Mouse (Mus musculus) ES-E14 (cell line): ENCODE results near the gene Svep1. TPM values are rescaled to one million over a fixed set of nuclear protein-coding genes. Genes with fewer than 3 reads are reported as not detected.

ENCODE experiments used
- DNase-seq: peaks from one replicate; pipeline ENCODE4 v3.0.0-alpha.2; 2013; ENCODE audit warnings: low read depth, low spot score
- H3K27ac ChIP-seq: 2 replicates; pipeline ENCODE4 v1.5.1; 2012; ENCODE audit warnings: low read depth, mild to moderate bottlenecking, low read length, moderate library complexity, mixed read lengths; ENCODE audit not compliant: poor library complexity, insufficient read depth, severe bottlenecking
- H3K36me3 ChIP-seq: 2 replicates; pipeline ENCODE4 v1.6.1; 2012; ENCODE audit warnings: mild to moderate bottlenecking, low read length, moderate library complexity, mixed read lengths; ENCODE audit not compliant: control insufficient read depth, poor library complexity, insufficient read depth, severe bottlenecking
- H3K4me1 ChIP-seq, 2 experiments: fragments of 150-350 bp in 1 of 2; sonication (generic) in 1 of 2; 2 replicates each; pipeline ENCODE4 v1.6.1; 2012; ENCODE audit warnings: low read length in 2 of 2, mild to moderate bottlenecking in 1 of 2, mixed read lengths in 1 of 2; ENCODE audit not compliant: control insufficient read depth in 2 of 2, insufficient read depth in 2 of 2, poor library complexity in 1 of 2
- H3K4me3 ChIP-seq, 2 experiments: fragments of 150-350 bp in 1 of 2; sonication (generic) in 1 of 2; 2 replicates each; pipeline ENCODE4 v1.5.1; 2012; ENCODE audit warnings: low read length in 2 of 2, low read depth in 1 of 2, mild to moderate bottlenecking in 1 of 2, mixed read lengths in 1 of 2; ENCODE audit not compliant: insufficient read depth in 1 of 2, poor library complexity in 1 of 2, severe bottlenecking in 1 of 2
- H3K9ac ChIP-seq: 2 replicates; pipeline ENCODE4 v1.6.1; 2012; ENCODE audit warnings: low read depth, mild to moderate bottlenecking, low read length, mixed read lengths; ENCODE audit not compliant: poor library complexity, insufficient read depth, severe bottlenecking
- H3K9me3 ChIP-seq: fragments of 150-350 bp; sonication (generic); 2 replicates; pipeline ENCODE4 v1.6.1; 2012; ENCODE audit warnings: low read depth, mild to moderate bottlenecking, low read length; ENCODE audit not compliant: control insufficient read depth, insufficient read depth
- CHD2 ChIP-seq: IDR thresholded peaks from 2 replicates; pipeline ENCODE4 v1.6.1; 2014; ENCODE audit warnings: mild to moderate bottlenecking, low read depth, low read length, inconsistent platforms
- HCFC1 ChIP-seq: IDR thresholded peaks from 2 replicates; pipeline ENCODE4 v1.6.1; 2012; ENCODE audit warnings: low read length, inconsistent platforms, borderline replicate concordance; ENCODE audit not compliant: insufficient read depth
- MAFK ChIP-seq: IDR thresholded peaks from 2 replicates; pipeline ENCODE4 v1.6.1; 2014; ENCODE audit warnings: mild to moderate bottlenecking, low read depth, low read length, inconsistent platforms; ENCODE audit not compliant: insufficient read depth
- ZC3H11A ChIP-seq: IDR thresholded peaks from 2 replicates; pipeline ENCODE4 v1.6.1; 2012; ENCODE audit warnings: low read depth, mild to moderate bottlenecking, inconsistent platforms, low read length, borderline replicate concordance
- ZNF384 ChIP-seq: IDR thresholded peaks from 2 replicates; pipeline ENCODE4 v1.6.1; 2012; ENCODE audit warnings: low read depth, low read length, inconsistent platforms
- in situ Hi-C, 2 experiments: fragments of 600-800 bp; cut with MboI; formaldehyde crosslinking; loops; one replicate each; pipeline ENCODE4 v1.15.1; 2025; ENCODE audit warnings: low sequenced_read_pairs in 2 of 2, inconsistent platforms in 1 of 2; ENCODE audit not compliant: unreplicated experiment in 2 of 2
- total RNA-seq: library from RNA; depleted of rRNA; stranded (reverse); fragments of 300-350 nt; gene quantifications from 2 replicates; pipeline ENCODE4 v1.2.3, GENCODE M21; 2012

The Svep1 gene
- total RNA-seq, 1 experiment: 0.22 TPM

DNA sequence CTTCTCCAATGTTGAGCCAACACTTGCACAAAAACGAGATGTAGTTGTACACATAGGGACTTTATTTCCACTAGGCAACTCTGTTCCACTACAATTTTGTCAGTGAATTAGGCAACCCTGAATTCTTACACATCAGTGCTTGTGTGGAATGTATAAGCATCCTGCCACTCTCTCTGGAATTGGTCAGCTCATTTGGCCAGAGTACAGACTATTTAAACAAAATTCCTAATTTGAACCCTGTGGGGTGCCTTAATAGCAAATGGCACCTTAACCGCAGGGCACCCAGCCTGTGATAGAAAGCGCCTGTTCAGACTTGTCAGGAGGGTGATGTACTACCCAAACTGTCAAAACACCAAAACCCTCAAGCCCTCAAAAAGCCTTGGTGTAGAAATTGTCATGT is 56.4 kb downstream of the Svep1 start:
- in situ Hi-C loops: no loop called here
- DNase-seq: no peak
- Histone ChIP-seq H3K9ac (no peak overlapping the region), H3K36me3 (no peaks in the 10 kb centered on the region), H3K27ac (no peak overlapping the region), H3K9me3 (no peaks in the 10 kb centered on the region), H3K4me3 (no peak overlapping the region), H3K4me1 (no peaks in the 10 kb centered on the region)
- TF ChIP-seq ZNF384 (no peak), ZC3H11A (no peak)

DNA sequence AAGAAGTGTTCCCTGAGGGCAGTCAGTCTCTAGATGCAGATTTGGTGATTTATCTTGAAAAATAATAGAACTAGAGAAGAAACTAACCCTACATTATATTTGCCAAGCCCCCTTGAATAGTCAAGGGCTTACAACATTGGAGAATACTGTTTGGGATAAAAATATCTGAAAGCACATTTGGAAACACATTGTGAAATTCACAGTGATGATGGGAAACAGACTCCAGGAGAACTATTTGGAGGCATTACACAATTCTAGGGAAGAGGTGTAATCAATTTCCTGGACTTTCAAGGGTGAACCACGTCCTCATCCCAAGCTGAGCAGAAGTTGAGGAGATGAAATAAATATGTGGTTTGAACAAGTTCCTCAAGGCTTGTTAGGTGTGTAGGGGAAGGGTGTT is 57.5 kb downstream of the Svep1 start:
- Histone ChIP-seq H3K4me3 (no peak overlapping the region), H3K36me3 (no peaks in the 10 kb centered on the region), H3K9me3 (no peaks in the 10 kb centered on the region), H3K9ac (no peak overlapping the region), H3K27ac (no peak overlapping the region), H3K4me1 (no peaks in the 10 kb centered on the region)
- in situ Hi-C loops: no loop called here
- TF ChIP-seq CHD2 (no peak), HCFC1 (no peak), ZNF384 (no peak), MAFK (no peak), ZC3H11A (no peak)
- no peak for DNase-seq

DNA sequence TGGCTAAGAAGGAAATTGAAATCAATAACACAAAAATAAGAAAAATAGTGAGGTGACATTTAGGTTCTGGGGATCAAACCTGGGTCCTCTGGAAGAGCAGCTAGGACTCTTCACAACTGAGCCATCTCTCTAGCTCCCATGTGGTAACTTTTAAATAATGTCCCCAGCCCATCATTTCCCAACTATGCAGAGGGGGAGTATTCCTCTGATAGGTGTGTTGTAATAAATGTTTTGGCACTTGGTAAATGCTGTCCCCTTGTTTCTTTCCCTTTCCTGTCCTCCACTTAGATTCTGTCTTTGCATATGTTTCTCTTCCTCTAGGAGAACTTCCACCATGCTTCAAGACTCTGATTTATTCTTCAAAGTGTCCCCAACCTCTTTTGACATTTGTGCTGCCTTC is 58.1 kb downstream of the Svep1 start:
- Histone ChIP-seq H3K9me3 (no peaks in the 10 kb centered on the region), H3K9ac (no peak overlapping the region), H3K4me3 (no peak overlapping the region), H3K4me1 (no peaks in the 10 kb centered on the region), H3K36me3 (no peaks in the 10 kb centered on the region), H3K27ac (no peak overlapping the region)
- TF ChIP-seq ZNF384: no peak
- no peak for TF ChIP-seq HCFC1
- TF ChIP-seq MAFK: no peak
- TF ChIP-seq ZC3H11A: no peak
- no peak for TF ChIP-seq CHD2
- no peak for DNase-seq
- in situ Hi-C loops: no loop called here

GRCm38 (mm10) chr4:58146676-58147075 is 60.0 kb downstream of the Svep1 start:
- Histone ChIP-seq H3K9ac (no peak overlapping the region), H3K4me1 (no peaks in the 10 kb centered on the region), H3K9me3 (no peaks in the 10 kb centered on the region), H3K4me3 (no peak overlapping the region), H3K27ac (no peak overlapping the region), H3K36me3 (no peaks in the 10 kb centered on the region)
- peak; percentile 21 for DNase-seq
- in situ Hi-C loops: no loop called here
- TF ChIP-seq ZNF384 (no peak), ZC3H11A (no peak), CHD2 (no peak), HCFC1 (no peak), MAFK (no peak)

GRCm38 (mm10) chr4:58139764-58140556 is 66.7 kb downstream of the Svep1 start:
- Histone ChIP-seq H3K36me3 (no peaks in the 10 kb centered on the region), H3K27ac (no peak overlapping the region), H3K9me3 (no peaks in the 10 kb centered on the region), H3K4me3 (no peak overlapping the region), H3K9ac (no peak overlapping the region), H3K4me1 (no peaks in the 10 kb centered on the region)
- TF ChIP-seq ZNF384 (no peak), CHD2 (no peak), MAFK (no peak), ZC3H11A (no peak), HCFC1 (no peak)
- in situ Hi-C loops: no loop called here
- no peak for DNase-seq
